Mouse (Mus musculus) kidney, adult 2 months (tissue): Measurements from ENCODE around the gene Chrnb4.

Source experiments
- CTCF ChIP-seq: fragments of 200-500 bp; conservative IDR thresholded peaks from 2 replicates; pipeline ENCODE4 v1.5.1; 2011; ENCODE audit warnings: low read depth, mild to moderate bottlenecking, control low read depth, low read length, moderate library complexity, mixed read lengths; ENCODE audit not compliant: insufficient read depth, insufficient read length
- POLR2A ChIP-seq: fragments of 200-500 bp; IDR thresholded peaks from one replicate; pipeline ENCODE4 v1.6.1; 2011; ENCODE audit warnings: low read depth, low read length, control low read depth

DNA sequence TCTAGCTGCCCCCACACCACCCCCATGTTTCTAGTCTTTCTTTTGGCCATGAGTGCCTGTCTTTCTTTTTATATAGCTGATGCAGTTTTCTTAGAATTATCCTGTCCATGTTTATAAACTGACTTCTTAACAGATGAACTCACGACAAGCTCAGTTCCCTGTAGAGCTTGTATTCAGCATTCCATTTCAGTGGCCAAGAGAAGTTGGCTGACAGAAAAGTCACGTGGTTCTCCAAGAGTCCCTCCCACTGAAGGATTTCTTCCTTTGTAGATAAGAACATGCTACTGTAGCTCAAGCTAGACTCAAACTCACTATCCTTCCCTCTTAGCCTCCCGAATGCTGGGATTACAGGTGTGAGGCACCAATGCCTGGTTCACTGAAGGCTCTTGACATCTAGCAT, 31.7 kb downstream of the Chrnb4 start:
- TF ChIP-seq POLR2A (no peak), CTCF (no peak)
